Mouse (Mus musculus): ENCODE results near the gene Lsmem1. TPM values are rescaled to one million over a fixed set of nuclear protein-coding genes. Genes with fewer than 3 reads are reported as not detected.
"Not testable (repeated sequence)": the region's sequence is repeated elsewhere in the genome, so short reads cannot be mapped to it uniquely, and the experiment has no call there.

The Lsmem1 gene
- total RNA-seq, 2 experiments from 2014 or later: 0.82 to 1.0 TPM

GRCm38 (mm10) chr12:40214888-40215876 lies 15.9 kb upstream of the Lsmem1 start:
- no peak for DNase-seq (ENCODE audit: low spot score in 2 of 2)

- no peak for DNase-seq (ENCODE audit: low spot score in 2 of 2)
Measured at GRCm38 (mm10) chr12:40209049-40209448, 9.8 kb upstream of the Lsmem1 start.

DNA sequence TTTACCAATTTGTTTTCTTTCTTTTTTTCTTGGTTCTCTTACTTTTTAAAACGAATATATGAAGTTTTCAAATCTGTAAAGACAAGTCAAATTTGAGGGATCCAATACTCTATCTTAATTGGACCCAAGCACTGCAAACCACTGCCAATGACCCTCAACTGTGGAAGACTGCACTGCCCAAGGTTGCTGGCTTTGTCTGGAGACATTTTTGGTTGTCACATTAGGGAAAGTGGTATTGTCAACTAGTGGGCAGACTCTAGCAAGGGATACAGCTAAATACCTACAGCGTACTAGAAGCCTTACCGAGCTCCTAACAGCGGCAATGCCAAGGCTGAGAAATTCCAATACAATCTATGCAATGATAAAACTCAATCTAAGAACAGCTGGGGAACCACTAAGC lies 8.6 kb upstream of the Lsmem1 start:
- DNase-seq (ENCODE audit: low spot score in 2 of 2): no peak

DNA sequence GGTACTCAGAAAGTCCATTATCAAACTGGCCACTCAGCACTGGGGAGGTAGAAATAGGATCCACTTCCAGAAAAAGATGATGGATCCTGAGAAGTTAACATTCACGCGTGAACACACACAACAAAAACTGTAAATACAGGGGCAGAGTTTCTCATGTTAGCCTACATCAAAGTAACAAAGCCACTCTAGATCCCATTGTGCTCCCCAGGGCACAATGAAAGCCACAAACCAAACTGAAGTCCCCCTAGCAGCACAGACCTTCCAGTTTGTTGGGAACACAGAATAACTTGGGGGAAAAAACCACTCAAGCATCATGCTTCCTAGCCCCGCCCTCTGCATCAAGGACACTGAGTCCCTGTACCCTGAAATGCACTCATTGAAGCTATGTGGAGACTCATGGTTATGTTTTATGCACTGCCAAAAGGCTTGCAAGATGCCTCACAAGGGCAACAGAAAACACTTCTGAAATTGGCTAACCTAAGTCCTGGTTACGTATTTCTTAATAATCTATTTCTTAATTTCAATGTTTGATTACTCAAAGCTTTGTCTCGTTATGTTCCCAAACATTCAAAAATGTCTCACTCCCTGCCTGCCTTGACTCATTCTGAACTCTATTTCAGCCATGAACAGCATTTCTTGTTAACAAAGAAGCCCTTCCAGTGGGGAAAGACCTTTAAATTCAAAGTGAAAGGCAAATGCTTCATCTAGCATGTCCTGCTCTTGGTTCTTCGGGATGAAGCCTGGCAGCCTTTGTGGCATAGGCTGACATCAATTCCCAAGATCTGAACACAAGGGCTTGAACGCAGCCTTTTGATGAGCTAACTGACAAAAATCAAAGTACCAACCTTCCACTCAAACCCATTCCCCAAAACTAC lies 3.1 kb upstream of the Lsmem1 start:
- no peak for DNase-seq (ENCODE audit: low spot score in 2 of 2)

DNA sequence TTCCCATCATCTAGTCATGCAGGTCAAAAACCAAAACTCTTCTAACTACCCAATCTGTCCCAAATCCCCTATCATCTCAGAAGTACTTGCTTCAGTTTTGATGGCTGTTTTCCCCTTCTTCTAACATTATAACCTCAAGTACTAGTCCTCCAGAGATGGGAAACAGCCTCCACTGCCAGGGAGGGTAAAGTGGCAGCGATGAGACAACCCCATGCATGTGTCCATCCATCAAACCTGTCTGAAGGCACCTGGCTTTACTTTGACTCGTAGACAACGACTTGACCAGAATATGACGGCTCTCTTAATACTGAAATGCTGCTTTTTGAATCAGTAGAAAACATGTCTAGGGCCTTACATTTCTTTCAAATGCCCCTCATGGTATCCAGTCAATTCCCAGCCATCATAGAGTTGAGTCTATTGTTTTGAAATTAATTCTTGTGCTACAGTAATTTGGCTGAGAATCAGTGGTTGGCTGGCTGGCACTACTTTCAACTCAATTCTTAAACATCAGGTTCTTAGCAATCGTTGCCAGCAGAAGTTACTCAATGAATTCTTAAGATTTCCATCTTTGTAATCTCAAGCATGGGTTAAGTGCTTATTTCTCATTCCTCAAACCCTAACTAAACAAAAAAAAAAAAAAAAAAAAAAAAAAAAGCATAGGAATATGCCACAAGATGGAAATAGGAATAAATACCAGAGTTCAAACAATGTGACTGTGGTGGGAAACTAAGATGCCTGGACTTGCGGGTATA lies 1.4 kb upstream of the Lsmem1 start:
- no peak for DNase-seq (ENCODE audit: low spot score in 2 of 2)

DNA sequence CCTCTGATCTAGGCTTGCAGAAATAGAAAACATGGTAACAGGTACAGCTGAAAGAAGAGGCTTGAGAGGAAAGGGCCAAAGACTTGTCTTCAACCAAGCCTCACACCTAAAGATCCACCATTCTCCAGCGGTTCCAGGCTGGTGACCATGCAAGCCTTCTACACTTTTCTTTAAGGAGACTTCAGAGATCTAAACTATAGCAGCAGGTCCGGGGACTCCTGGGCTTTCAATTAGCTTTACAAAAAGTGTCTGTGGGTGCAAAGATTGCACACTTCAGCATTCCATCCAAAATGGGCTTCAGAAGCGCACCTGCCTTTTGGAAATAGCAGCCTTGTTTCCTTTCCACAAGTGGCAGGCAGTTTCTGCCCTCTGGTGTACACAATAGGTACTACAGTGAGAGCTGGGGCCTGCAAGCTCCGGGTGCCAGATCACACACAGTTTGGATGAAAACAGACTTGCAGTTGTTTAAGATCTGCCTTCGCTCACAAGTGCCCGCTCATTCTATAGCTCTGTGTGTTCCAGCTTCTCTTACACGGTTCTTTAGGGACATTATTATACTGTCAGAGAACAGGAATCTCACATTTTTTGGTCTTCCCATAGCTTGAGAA lies 609 bp upstream of the Lsmem1 start:
- DNase-seq (ENCODE audit: low spot score in 2 of 2): peak; percentile 70 to 87

- no peak for DNase-seq (ENCODE audit: low spot score in 2 of 2)
Measured at GRCm38 (mm10) chr12:40198427-40198826, 863 bp downstream of the Lsmem1 start.

- no peak for DNase-seq (ENCODE audit: low spot score in 2 of 2)
Measured at GRCm38 (mm10) chr12:40198019-40198418, 1.3 kb downstream of the Lsmem1 start.

DNA sequence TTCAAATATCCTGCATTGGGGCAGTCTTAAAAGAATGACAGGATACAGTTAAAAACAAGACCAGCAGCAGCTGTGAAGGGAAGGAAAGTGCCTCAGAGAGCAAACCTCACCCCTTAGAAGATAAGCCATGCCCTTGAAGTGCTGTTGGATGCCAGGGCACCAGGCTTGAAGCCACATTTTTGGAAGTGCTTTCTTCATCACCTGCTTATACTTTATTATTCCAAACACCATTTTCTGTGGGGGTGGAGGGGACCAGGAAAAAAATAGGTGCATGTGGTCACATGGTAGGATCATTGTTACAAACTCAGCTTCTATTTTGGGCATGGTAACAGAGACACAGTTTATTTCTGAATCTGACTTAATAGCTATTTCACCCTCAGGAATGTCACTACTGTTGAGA lies 1.8 kb downstream of the Lsmem1 start:
- no peak for DNase-seq (ENCODE audit: low spot score in 2 of 2)

DNA sequence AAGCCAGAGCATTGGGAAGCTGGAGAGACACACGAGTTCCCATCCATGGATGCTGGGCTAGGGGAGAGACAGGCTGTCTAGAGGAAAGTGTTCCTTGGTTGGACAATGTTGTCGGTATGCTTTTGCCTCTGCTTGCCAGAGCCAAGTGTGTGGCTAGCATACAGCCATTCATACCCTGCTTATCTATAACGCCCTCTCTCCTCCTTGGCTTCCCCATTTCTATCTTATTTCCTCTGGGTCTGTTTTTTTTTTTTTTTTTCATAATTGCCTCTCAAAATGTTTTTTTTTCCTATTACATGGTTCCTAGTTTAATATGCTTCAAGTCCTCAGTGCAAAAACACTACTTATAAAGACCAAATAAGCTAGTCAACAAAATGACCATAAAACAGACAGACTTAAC lies 13.8 kb downstream of the Lsmem1 start:
- DNase-seq (ENCODE audit: low spot score in 2 of 2): no peak

DNA sequence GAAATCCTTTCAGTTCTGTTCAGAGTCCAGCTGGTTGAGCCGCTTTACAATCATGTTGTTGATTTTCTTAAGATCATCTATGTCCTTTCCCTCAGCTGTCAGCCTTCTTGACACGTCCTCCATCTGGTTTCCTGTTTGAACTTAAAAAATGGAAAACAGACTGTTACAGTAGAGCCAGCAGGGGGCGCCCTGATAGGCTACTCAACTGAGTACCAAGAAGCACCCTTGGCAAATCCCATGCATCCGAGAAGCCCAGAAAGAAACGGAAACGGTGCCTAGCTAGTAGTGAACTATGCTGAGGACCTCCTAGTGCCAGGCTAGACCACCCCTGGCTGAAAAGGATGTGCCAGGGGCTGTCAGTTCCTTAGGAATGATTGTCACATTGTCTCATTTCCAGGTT lies 22.2 kb downstream of the Lsmem1 start:
- DNase-seq (ENCODE audit: low spot score in 2 of 2): peak in 1 of 2 experiments; percentile 38

- DNase-seq (ENCODE audit: low spot score in 2 of 2): no peak
Measured at GRCm38 (mm10) chr12:40176158-40176557, 23.1 kb downstream of the Lsmem1 start.

- not testable (repeated sequence) for DNase-seq (ENCODE audit: low spot score in 2 of 2)
Measured at GRCm38 (mm10) chr12:40175171-40175570, 24.1 kb downstream of the Lsmem1 start.

DNA sequence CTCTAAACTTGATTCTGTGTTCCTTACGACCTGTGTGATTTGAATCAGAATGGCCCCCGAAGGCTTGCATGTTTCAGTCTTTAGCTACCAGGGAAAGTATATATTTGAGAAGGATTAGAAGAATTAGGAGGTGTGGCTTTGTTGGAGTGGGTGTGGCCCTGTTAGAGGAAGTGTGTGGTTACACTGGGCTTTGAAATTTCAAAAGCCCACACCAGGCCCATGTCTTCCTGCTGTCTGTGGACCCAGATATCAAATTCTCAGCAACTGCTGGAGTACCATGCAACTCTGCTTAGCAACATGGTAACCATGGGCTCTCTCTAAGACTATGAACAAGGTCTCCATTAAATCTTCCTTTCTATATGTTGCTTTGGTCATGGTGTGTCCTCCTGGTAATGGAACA lies 27.7 kb downstream of the Lsmem1 start:
- DNase-seq (ENCODE audit: low spot score in 2 of 2): no peak

DNA sequence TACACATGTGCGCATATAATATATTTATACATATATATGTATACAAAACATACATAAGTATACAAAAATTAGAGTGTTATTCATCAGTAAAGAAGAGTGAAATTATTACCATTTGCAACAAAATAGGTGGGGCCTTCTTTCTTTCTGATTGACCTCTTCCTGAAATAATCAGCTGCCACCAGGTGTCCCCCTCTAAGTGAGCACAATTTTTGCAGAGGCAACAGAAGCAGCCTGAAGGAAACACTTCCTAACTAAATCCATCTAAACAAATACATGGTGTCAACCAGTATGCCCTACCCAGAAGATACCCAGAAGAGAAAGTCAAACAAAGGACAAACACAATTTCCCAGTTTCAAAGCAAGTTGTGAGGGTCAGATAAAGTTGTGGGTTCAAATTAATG lies 29.6 kb downstream of the Lsmem1 start:
- DNase-seq (ENCODE audit: low spot score in 2 of 2): no peak

GRCm38 (mm10) chr12:40164621-40165020 lies 34.7 kb downstream of the Lsmem1 start:
- DNase-seq (ENCODE audit: low spot score in 2 of 2): peak in 1 of 2 experiments; percentile 49

DNA sequence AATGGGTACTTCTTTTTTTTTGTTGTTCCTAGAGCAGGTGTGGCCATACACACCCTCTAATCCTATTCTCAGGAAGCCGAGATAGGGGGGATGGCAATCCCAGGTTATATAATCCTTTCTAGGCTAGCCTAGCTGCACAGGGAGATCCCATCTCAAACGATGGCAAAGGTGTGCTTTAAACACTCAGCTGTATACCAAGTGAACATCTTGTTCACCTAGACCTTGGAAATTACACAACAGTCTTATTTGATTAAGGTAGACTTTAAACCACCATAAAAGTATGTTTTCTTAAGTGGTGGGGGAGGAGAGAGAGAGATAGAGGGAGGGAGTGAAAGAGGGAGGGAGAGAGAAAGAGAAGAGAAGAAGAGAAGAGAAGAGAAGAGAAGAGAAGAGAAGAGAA lies 38.5 kb downstream of the Lsmem1 start:
- DNase-seq (ENCODE audit: low spot score in 2 of 2): no peak

DNA sequence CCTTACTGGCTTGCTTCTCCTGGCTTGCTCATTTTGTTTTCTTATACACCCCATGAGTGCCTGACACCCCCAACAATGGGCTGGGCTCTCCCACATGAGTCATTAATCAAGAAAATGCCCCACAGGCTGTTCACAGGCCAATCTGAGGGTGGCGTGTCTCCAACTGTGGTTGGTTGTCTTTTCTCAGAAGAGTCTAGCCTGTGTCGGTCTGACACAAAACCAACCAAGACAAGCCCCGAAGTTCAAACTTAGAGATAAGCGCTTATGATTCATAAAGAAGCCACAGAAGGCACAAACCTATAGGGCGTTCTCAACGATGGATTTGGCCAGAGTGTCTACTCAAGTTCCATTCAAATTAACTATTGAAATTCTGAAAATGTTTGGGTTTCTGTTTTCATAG lies 45.1 kb downstream of the Lsmem1 start:
- no peak for DNase-seq (ENCODE audit: low spot score in 2 of 2)

- DNase-seq (ENCODE audit: low spot score in 2 of 2): no peak
Measured at GRCm38 (mm10) chr12:40152353-40153069, 46.8 kb downstream of the Lsmem1 start.

GRCm38 (mm10) chr12:40147319-40147718 lies 52.0 kb downstream of the Lsmem1 start:
- no peak for DNase-seq (ENCODE audit: low spot score in 2 of 2)
